Mouse (Mus musculus) heart, postnatal 0 days (tissue): Measurements from ENCODE around the gene Grb7.

Source experiments
- CTCF ChIP-seq: IDR thresholded peaks from 2 replicates; pipeline ENCODE4 v1.5.1; 2016; ENCODE audit warnings: antibody characterized with exemption, control low read depth, low read depth
- EP300 ChIP-seq: IDR thresholded peaks from 2 replicates; pipeline ENCODE4 v1.6.1; 2016; ENCODE audit warnings: antibody characterized with exemption, low read depth

- TF ChIP-seq CTCF: peak; percentile 54
- no peak for TF ChIP-seq EP300
These were observed 11.3 kb downstream of the Grb7 start for GRCm38 (mm10) chr11:98457367-98458120.
